Mouse (Mus musculus) liver, postnatal 0 days (tissue): ENCODE measurements around the gene S100a2. TPM values are rescaled to one million over a fixed set of nuclear protein-coding genes. Genes with fewer than 3 reads are reported as not detected.

ENCODE experiments used
- ATAC-seq: fragments of 200-750 bp; cut with Nextera tagmentation; 2 replicates; pipeline ENCODE4 v1.8.0; 2017; ENCODE audit warnings: mild to moderate bottlenecking, moderate library complexity
- DNase-seq: peaks from one replicate; pipeline ENCODE4 v3.0.0-alpha.2; 2016
- H3K27ac ChIP-seq: fragments of 300-500 bp; sonication (generic); 2 replicates; pipeline ENCODE4 v1.5.1; 2014; ENCODE audit warnings: antibody characterized with exemption, moderate library complexity, mild to moderate bottlenecking, low read depth
- H3K27me3 ChIP-seq: fragments of 300-500 bp; sonication (generic); 2 replicates; pipeline ENCODE4 v1.6.1; 2014; ENCODE audit warnings: low read length, control low read depth, mixed read lengths; ENCODE audit not compliant: insufficient read depth
- H3K36me3 ChIP-seq: fragments of 300-500 bp; sonication (generic); replicated peaks from 2 replicates; pipeline ENCODE4 v1.6.1; 2014; ENCODE audit warnings: mild to moderate bottlenecking, control low read depth, low read length, moderate library complexity, mixed read lengths; ENCODE audit not compliant: insufficient read depth
- H3K4me1 ChIP-seq: fragments of 300-500 bp; sonication (generic); 2 replicates; pipeline ENCODE4 v1.6.1; 2014; ENCODE audit warnings: antibody characterized with exemption, mild to moderate bottlenecking, control low read depth; ENCODE audit not compliant: insufficient read depth
- H3K4me2 ChIP-seq: fragments of 300-500 bp; sonication (generic); 2 replicates; pipeline ENCODE4 v1.6.1; 2014; ENCODE audit warnings: low read depth, mild to moderate bottlenecking, low read length, moderate library complexity, mixed read lengths
- H3K4me3 ChIP-seq: fragments of 300-500 bp; sonication (generic); 2 replicates; pipeline ENCODE4 v1.5.1; 2014; ENCODE audit warnings: low read depth, low read length
- H3K9ac ChIP-seq: fragments of 300-500 bp; sonication (generic); replicated peaks from 2 replicates; pipeline ENCODE4 v1.6.1; 2014; ENCODE audit warnings: mild to moderate bottlenecking, moderate library complexity
- H3K9me3 ChIP-seq: fragments of 300-500 bp; sonication (generic); 2 replicates; pipeline ENCODE4 v1.6.1; 2016; ENCODE audit warnings: mild to moderate bottlenecking, control low read depth, low read length, mixed read lengths
- CTCF ChIP-seq: sonication (generic); IDR thresholded peaks from 2 replicates; pipeline ENCODE4 v1.5.1; 2016; ENCODE audit warnings: antibody characterized with exemption, low read depth
- EP300 ChIP-seq: IDR thresholded peaks from 2 replicates; pipeline ENCODE4 v1.6.1; 2016; ENCODE audit warnings: antibody characterized with exemption, low read depth, mild to moderate bottlenecking
- WGBS: fragments of 180-500 bp; shearing (Covaris S2); extraction: QIAGEN DNeasy Blood & Tissue Kit; methylation state at CpG from one replicate; pipeline ENCODE4 v1.1.7; 2014; ENCODE audit not compliant: insufficient replicate concordance; 5-methylcytosine and 5-hydroxymethylcytosine counted together
- polyA plus RNA-seq: library from polyadenylated mRNA; unstranded; fragments of >200 nt; fragmentation: Nextera tagmentation; extraction: Ambion mirVana; gene quantifications from 2 replicates; pipeline ENCODE4 v1.2.1, GENCODE M21; 2015

S100a2 gene
- polyA plus RNA-seq, 1 experiment from 2014 or later, result not detected

DNA sequence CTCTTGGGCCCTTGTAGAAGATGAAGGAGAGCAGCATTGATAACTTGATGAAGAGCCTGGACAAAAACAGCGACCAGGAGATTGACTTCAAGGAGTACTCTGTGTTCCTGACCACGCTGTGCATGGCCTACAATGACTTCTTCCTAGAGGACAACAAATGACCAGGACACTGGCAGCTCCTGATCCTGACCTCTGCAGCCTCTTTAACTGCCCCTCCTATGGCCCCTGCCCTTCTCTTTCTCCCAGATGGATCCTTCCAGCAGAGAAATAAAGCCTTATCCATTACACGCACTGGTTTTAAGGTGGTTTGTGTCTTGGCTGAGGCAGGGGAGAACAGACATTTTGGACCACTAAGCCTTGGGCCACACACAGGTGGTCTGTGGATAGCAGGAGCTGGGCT, 21.4 kb downstream of the S100a2 start:
- Histone ChIP-seq H3K4me3 (no peak overlapping the region), H3K4me2 (no peak overlapping the region), H3K27me3 (no peaks in the 10 kb centered on the region), H3K36me3 (no peaks in the 10 kb centered on the region), H3K27ac (no peak overlapping the region), H3K9me3 (no peaks in the 10 kb centered on the region), H3K9ac (no peak overlapping the region), H3K4me1 (peaks cover 4% of the 10 kb centered on the region; the same call in 1 of the 2 replicates)
- no peak for TF ChIP-seq EP300
- TF ChIP-seq CTCF, result no peak
- WGBS, result 73% methylated on average over 3 of the region's 3 CpGs
- DNase-seq (no peak), ATAC-seq (no peak)

DNA sequence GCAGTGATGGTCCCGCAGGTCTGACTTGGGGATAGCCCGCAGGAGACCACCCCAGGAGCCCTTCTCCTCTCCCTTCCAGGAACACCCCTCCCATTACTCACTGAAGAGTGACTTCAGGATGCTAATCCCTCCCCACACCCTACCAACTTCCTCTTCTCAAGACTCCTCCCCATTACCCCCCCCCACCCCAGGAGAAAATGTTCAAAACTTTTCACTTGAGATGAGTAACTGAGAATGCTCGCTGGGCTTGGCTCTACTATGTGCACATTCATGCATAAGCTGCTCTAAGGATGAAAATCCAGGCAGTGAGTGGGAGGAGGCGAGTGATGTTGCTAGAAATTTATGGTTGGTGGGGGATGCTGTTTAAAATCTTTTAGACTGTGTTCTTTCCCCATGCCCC, 22.0 kb downstream of the S100a2 start:
- TF ChIP-seq CTCF, result no peak
- TF ChIP-seq EP300, result no peak
- Histone ChIP-seq H3K4me2 (no peak overlapping the region), H3K9ac (no peak overlapping the region), H3K9me3 (no peaks in the 10 kb centered on the region), H3K27me3 (no peaks in the 10 kb centered on the region), H3K27ac (no peak overlapping the region), H3K36me3 (no peaks in the 10 kb centered on the region), H3K4me3 (no peak overlapping the region), H3K4me1 (peaks cover 4% of the 10 kb centered on the region; the same call in 1 of the 2 replicates)
- ATAC-seq, result no peak
- no peak for DNase-seq
- 34% methylated on average over 4 of the region's 4 CpGs for WGBS

DNA sequence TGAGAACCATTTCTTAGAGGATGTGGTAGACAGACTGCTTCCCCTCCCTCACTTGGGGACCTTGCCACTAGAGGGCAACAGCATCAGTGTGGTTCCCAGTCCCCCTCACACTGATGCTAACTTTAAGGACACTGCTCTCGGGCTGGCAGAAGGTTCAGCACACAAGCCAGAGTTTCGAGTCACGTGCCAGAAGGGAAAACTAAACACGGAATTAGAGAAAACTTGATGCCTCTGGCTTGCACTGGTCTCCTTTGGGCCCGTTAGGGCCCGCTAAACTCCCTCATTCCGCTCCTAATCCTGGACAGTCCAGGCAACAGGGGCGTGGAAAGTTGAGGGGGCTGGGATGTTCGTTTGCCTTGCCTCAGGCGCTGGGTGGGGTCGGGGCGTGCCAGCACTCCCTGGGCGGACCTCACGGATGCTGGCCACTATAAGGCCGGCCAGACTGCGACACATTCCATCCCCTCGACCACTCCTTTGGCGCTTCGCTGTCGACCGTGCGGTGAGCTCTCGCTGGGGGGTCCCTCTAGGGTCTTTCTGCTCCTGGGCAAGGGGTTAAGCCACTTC, 22.8 kb downstream of the S100a2 start, which contains the start of gene S100a6:
TSS of gene S100a6 (plus strand) at position 155 of the 564 bp plus-strand sequence.
- H3K27ac ChIP-seq, result no peak within 1 kb of the TSS

DNA sequence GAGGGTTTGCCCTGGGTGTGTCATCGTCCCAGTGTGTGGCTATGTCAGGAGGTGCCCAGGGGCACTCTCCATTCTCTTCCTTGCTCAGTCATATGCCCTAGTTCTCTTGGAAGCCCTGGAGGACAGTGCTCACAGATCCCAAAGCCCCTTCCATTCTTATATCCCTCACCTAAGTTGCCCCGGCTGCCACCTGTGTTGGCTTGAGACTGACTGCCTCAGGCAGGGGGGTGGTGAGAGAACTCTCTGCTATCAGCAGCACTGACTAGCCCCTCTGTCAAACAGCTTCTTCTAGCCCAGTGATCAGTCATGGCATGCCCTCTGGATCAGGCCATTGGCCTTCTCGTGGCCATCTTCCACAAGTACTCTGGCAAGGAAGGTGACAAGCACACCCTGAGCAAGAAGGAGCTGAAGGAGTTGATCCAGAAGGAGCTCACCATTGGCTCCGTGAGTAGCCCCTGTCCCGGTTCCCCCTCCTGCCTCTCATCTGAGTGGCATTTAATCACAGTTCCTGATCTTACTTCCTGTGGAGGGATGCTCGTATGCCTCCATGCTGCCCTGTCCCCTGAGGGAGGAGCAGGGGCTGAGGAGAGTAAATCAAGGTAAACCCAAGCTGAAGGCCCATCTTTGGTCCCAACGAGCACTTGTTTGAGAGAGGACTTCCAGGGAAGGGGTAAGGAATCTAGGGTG, 23.6 kb downstream of the S100a2 start:
- no peaks in the 10 kb centered on the region for H3K36me3 ChIP-seq
- no peak overlapping the region; the same call in 1 of the 2 replicates for H3K9ac ChIP-seq
- no peaks in the 10 kb centered on the region for H3K27me3 ChIP-seq
- peaks cover 4% of the 10 kb centered on the region; the same call in 1 of the 2 replicates for H3K4me1 ChIP-seq
- ATAC-seq (no peak), DNase-seq (no peak)
- H3K27ac ChIP-seq, result no peak overlapping the region
- H3K4me3 ChIP-seq, result peak overlapping the region; percentile 31
- H3K4me2 ChIP-seq, result peak overlapping the region; percentile 64
- WGBS, result 40% methylated on average over 7 of the region's 7 CpGs
- TF ChIP-seq EP300 (no peak), CTCF (no peak)
- H3K9me3 ChIP-seq, result no peaks in the 10 kb centered on the region

More for the DNA sequence above, 22.8 kb downstream of the S100a2 start, which contains the start of gene S100a6:
- DNase-seq (peak; percentile 66), ATAC-seq (peak; percentile 59; the same call in 1 of the 2 replicates)
- Histone ChIP-seq H3K36me3 (no peaks in the 10 kb centered on the region), H3K9me3 (no peaks in the 10 kb centered on the region), H3K9ac (peak within 1 kb of the TSS; percentile 38), H3K4me3 (peak within 1 kb of the TSS; percentile 31), H3K4me2 (peak within 1 kb of the TSS; percentile 64), H3K4me1 (peaks cover 4% of the 10 kb centered on the region; the same call in 1 of the 2 replicates), H3K27me3 (no peaks in the 10 kb centered on the region)
- TF ChIP-seq EP300, result no peak
- TF ChIP-seq CTCF, result peak; percentile 79
- 6% methylated on average over 23 of the region's 23 CpGs for WGBS

DNA sequence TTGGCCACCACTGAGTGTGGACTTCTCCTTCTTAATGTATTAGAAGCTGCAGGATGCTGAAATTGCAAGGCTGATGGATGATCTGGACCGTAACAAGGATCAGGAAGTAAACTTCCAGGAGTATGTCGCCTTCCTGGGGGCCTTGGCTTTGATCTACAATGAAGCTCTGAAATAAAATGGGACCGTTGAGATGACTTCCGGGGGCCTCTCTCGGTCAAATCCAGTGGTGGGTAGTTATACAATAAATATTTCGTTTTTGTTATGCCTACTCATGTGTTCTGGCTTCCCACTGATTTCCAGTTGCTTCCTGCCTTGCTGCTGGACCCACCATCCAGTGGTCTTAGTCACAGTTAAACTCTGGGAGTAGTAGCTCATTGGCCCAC, 24.1 kb downstream of the S100a2 start:
- no peak for TF ChIP-seq EP300
- TF ChIP-seq CTCF, result no peak
- DNase-seq (no peak), ATAC-seq (no peak)
- Histone ChIP-seq H3K4me3 (peak overlapping the region; percentile 31; the same call in 1 of the 2 replicates), H3K9me3 (no peaks in the 10 kb centered on the region), H3K4me2 (peak overlapping the region; percentile 64), H3K4me1 (peaks cover 4% of the 10 kb centered on the region; the same call in 1 of the 2 replicates), H3K27ac (no peak overlapping the region), H3K27me3 (no peaks in the 10 kb centered on the region), H3K9ac (no peak overlapping the region), H3K36me3 (no peaks in the 10 kb centered on the region)
- 71% methylated on average over 6 of the region's 6 CpGs for WGBS

DNA sequence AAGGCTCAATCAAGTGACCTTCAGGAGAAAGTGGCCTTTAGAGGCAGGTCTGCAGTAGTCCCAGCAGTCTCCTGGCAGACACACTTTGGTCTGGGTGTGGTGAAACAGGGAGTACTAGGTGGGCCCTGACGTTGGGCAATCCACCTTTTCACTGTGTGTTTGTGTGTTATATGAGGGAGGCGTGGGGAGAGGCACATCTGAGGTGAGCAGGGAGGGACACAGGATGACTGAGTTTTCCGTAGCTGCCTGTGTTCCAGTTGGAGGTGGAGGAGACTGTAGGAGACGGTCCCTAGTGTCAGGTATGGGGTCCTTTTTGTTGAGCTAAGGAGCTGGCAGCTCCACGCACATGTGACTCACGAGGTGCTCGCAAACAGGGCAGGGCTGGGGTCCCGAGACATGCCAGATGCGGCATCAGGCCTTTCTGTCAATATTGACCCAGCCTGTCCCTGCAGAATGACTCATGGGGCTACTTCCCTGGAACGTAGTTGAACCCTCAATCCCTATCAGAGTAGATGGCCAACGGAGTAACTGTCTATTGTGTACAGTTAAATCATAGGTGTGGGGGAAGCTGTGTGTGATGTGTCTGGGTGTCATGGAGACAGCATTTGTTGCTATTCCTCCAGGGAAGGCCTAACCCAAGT, 24.7 kb downstream of the S100a2 start:
- H3K4me2 ChIP-seq, result peak overlapping the region; percentile 64
- no peak overlapping the region for H3K4me3 ChIP-seq
- peak; percentile 50 for ATAC-seq
- H3K9ac ChIP-seq, result no peak overlapping the region
- no peak for TF ChIP-seq EP300
- TF ChIP-seq CTCF, result no peak
- H3K36me3 ChIP-seq, result no peaks in the 10 kb centered on the region
- no peak overlapping the region for H3K27ac ChIP-seq
- 62% methylated on average over 11 of the region's 11 CpGs for WGBS
- H3K9me3 ChIP-seq, result no peaks in the 10 kb centered on the region
- no peak for DNase-seq
- peaks cover 4% of the 10 kb centered on the region; the same call in 1 of the 2 replicates for H3K4me1 ChIP-seq
- no peaks in the 10 kb centered on the region for H3K27me3 ChIP-seq
